Mouse (Mus musculus) frontal cortex, postnatal 14 days (tissue): Measurements from ENCODE around the gene Hoxd4.

Experiments
- DNase-seq, 2 experiments: peaks; one replicate each; pipeline ENCODE4 v3.0.0; 2022; ENCODE audit warnings: low spot score in 2 of 2

Gene Hoxd4

DNA sequence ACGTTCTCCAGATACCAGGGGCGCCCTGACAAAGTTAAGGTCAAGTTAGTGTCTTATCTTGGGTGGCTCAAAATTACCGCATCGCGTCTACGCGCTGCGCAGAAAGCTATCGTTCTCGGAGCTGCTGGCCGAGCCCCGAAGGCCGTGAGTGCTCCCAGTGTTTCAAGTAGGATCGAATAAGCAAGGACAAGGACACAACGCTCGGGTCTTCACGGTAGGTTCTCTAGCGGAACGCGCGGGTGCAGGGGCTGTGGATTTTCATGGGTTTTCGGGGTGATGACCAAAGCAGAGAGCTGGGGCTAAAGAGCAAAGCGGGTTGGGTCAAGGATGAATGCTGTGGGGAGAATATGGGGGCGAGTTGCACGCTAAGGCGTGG lies 32.1 kb upstream of the Hoxd4 start:
- no peak for DNase-seq

DNA sequence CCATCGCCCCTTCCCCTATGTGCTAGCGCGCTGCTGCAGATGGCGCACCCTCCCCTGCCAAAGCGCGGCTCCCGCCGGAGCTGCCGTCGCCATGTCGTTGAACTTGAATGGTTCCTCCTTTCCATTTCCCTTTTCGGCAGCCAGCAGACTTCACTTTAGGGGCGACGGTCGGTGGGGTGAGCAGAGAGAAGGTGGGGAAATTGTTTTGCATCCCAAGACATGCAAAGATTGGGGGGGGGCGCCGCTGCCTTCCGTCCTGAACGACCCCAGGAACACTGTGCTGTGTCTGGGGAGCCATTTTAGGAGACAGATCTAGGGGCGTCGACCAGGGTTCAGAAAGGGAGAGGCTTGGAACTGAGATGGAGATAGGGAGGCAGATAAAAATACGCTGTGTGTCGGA lies 31.7 kb upstream of the Hoxd4 start:
- no peak for DNase-seq

DNA sequence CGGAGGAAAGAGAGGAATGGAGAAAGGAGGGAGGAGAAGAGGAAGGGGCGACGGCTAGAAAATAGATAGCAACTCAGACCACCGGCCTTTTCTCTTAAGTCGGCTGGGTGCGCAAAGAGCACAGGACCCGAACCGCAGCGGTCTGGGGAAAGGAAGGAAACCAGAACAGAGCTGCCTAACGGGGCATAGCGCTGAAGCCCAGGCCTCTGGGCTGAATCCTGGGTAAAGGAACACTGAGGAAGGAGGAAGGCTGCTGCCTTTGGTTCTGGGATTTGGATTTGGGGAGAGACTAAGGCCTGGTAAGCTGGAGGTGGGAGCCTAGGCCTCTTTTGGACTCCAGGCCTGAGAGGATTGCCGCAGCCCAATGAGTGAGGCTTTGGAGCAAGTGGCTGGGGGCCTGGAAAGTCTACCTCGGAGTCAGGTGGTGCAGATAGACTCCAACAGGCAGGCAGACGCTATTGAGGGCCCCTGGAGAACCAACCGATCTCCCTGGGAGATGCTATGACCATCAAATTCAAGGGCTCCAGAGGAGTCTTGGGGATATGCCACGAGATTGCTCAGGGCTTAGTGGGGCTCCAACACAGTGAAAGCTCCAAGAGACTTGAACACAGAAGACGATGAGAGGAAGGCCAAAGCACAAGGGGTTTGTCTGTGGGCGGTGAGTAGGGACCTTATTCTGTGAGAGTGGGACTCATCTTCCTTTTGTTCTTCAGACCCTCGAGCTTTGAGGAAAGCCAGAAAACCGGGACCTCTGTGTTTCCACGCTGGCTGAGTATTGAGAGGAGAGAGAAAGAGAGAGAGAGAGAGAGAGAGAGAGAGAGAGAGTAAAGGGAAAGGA lies 30.9 kb upstream of the Hoxd4 start:
- DNase-seq = no peak

DNA sequence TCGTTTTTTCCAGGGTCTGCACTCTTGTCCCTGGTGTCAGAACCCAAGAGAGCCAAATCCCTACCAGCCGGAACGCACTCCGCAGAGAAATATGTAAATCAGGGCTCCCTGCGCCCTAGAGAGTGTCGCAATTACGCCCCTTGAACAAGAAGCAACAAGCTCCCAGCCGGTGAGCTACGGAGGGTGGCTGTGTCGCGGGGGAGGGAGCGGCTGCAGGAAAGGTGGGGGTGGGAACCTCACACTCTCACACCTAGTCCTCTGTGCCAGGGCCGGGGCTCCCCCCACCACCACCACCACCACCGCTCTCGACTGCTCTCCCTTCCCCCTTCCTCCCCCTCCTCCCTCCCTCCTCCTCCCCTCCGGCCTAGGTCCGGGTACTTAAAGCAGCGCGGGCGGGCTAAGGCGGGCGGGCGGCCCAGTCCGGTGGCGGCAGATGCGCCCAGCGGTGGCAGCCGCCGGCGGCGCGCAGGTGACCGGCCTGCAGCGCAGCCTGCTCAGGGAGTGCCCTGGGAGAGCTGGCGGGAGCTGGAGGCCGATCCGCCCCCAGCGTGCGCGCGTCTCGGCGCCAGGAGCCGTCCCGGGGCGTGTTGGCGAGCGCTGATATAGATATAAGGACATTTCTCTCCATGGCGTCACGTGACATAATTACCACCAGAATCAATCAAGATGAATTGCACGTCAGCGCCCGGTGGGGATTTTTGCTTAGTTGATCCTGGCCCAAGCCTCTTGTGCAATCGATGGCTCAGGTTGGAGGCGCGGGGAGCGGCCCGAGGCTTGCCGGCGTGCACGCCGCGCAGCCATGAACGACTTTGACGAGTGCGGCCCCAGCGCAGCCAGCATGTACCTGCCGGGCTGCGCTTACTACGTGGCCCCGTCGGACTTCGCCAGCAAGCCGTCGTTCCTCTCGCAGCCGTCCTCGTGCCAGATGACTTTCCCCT lies 29.9 kb upstream of the Hoxd4 start:
- no peak for DNase-seq

DNA sequence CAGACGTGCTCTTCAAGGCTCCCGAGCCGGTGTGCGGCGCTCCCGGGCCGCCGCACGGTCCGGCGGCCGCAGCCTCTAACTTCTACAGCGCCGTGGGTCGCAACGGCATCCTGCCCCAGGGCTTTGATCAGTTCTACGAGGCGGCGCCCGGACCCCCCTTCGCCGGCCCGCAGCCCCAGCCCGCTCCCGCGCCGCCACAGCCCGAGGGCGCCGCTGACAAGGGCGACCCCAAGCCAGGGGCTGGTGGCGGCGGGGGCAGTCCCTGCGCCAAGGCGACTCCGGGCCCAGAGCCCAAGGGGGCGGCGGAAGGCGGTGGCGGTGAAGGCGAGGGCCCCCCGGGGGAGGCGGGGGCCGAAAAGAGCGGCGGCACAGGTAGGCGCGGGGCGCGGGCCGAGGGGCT lies 28.9 kb upstream of the Hoxd4 start:
- no peak for DNase-seq

DNA sequence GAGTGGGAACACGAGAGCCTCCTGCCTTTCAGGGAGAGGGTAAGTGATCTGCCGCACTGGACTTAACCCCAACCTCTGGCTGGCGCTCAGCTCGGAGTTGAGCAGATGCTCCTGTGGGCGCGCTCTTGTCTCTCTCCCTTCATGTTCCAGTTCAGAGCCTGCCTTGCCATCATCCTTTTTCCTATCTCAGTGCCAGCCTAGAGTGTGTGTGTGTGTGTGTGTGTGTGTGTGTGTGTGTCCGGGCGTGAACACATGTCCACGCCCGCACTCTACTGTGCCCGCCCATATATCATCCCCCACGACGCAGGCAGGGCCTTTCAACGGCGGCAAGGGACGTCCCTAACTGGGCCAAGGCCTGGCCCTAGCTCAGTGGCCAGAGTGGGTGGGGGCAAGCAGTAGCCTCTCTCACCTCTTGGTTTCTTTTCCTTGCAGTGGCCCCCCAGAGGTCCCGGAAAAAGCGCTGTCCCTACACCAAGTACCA lies 28.2 kb upstream of the Hoxd4 start:
- DNase-seq = no peak

DNA sequence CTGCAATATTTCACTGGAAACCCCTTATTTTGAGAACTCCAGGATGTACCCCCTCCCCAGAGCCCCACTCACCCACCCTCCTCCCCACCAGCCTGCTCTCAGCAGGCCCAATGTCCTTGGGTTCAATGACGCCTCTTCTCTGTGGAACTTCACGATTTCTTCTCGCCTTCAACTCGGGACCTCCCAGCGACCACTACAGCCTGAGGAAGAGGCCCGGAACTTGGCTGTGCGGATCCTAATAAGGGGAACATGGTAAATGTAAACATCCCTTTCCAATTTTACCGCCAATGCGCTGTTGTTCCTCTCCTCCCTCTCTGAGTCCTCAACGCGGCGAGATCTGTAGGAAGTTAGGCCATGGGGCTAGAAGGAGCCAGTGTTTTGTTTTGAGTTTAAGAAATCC lies 27.6 kb upstream of the Hoxd4 start:
- no peak for DNase-seq

DNA sequence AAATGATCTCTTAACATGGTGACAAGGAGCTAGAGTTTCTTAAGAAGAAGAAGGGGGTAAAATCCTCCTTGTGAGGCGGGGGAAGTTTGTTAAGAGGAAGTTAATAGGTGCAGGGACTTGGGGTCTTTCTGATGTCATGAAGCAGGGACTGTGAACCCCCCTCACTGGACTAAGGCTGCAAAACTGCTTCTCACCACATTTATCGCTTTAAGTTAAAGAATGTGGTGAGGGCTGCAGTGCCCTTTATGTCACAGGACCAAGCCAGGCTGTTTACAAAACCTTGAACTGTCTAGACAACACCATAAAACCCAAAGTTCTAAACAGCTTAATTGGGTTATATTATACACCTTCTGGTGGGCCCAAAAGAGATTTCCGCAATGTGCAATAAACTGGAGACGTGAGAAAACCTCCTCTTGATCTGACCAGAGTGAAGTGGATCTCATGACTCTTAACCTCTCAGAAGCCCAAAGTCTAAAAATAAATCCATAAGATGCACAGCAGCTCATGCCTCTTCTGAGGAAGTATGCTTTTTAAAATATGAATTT lies 26.6 kb upstream of the Hoxd4 start:
- DNase-seq = no peak

DNA sequence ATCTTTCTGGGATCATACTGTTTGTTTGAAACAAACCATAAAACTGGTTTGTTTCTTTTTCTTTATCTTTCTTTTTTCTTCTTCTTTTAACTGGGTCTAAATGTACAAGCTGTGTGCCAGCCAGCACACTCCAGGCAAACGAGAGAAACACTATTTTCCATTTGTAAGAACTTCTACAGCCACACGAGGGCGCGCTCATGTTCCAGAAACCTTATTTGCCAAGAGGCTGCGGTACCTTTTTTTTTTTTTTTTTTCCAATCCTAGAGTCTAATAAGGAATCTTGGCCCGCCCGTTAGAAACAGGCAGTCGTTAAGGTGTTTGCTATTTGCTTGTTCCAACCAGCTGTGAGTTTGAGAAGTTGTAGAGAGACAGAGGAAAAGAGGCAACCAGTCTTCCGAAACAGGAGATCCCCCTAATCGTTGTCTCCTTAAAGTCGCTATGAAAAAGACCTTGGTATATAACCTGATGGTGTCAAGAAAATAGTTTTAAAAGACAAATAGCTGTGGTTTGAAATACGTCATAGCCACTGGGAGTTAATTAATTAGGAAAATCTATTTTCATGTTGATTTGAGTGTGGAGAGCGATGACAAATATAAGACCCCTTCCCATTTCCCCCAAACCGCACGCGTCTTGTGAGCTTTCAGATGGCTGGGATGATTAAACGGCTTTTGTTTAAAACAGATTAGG lies 25.3 kb upstream of the Hoxd4 start:
- no peak for DNase-seq

DNA sequence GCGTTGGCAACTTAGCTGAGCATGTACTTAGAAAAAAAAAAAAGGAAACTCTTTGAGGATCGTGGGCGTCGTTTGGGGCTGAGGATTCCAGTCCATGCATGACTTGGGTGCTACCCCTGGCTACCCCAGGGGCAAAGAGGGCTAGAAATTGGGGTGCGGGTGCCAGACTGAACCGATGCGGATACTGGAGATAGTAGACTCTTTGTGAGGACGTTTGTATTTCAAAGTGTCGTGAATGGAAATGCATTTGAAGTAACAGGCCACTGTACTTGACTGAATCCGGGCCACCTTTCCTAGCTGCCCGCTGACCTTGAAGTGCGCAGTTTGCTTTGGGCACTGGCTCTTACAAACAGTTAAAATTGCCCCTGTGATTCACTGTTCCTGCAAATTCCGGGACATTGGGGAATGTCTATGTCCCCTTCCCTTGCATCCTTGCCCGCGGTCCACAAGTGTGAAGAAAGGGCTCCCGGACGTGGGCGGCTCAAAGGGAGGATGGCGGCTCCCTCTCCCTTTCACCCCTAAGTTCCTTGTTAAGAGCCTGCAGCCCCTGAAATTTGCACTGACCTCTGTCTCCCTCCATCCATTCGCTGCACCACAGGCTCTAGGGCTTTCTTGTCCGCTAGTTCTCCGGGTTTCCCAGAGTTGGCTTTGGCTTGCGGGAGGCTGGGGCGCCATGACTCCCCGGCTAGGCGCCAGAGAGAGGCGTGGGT lies 24.6 kb upstream of the Hoxd4 start:
- DNase-seq = no peak

DNA sequence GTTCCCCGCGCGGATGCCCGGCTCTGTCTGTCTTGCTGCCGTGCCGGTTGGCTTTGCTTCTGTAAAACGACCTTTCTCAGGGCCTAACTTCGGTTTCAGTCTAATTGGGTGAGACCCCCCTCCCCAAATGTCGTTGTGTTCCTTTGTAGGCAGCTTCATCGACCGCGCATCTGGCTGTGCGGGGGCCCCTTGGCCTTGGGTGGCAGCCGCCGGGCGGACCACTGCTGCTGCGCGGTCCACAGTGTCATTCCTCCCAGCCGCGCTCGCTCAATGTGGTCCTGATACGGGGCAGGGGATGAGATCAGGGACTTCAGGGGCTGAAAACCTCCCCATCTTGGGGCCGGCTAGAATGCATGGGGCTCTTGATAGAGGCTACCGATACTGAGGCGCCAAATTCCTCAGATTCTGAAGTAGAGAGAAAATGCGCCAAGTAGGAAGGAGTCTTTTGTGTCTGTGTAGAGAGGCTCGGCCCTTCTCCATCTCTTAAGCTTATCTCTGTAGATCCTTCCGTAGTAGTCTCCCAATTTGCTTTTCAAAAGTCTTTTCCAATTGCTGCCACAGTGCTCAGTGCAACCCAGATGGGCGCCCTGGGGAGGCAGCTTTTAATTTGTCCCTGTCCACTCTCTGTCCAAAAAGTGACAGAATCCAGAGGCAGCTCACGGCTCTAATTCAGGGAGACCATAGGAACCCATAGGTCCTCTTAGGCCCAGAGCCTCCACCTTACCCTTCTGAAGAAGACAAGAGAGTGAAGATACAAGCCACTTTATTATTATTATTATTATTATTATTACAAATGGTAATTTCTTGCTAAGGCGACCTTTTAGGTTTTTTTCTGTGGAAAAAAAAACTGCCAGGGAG lies 23.8 kb upstream of the Hoxd4 start:
- DNase-seq = no peak

DNA sequence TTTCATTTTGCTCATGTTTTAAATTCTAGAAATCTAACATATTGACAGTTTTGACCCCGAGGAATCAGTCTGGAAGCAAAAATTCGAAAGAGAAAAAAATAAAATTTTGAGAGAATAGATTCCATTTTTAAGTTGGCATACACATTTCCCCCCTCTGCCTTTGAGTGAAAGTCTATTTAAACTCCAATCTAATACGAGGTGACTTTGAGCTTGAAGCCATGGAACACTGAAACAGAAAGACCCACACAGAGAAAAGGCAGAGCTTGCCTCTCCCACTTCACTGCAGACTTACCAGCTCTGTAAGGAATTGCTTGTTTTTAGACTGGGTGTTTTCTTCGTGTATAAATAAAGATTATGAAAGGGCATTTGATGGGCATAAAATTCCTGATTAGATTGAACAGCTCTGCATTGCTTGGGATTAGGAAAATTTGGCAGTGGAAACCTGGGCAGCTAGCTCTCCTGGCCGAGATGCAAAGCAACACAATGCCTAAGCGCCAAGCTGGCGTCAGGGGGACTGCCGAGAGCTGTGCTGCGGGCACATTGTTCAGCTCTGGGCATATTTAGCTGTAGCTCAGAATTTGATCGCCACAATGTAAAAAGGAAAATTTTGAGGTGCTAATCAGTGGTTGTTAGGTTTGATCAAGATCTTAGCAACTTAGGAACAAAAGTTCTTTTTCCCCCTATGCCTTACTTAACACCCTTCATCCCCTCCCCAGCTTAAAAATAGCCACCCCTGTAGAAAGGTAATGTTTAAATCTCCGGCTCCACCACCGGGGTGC lies 22.7 kb upstream of the Hoxd4 start:
- DNase-seq = no peak

DNA sequence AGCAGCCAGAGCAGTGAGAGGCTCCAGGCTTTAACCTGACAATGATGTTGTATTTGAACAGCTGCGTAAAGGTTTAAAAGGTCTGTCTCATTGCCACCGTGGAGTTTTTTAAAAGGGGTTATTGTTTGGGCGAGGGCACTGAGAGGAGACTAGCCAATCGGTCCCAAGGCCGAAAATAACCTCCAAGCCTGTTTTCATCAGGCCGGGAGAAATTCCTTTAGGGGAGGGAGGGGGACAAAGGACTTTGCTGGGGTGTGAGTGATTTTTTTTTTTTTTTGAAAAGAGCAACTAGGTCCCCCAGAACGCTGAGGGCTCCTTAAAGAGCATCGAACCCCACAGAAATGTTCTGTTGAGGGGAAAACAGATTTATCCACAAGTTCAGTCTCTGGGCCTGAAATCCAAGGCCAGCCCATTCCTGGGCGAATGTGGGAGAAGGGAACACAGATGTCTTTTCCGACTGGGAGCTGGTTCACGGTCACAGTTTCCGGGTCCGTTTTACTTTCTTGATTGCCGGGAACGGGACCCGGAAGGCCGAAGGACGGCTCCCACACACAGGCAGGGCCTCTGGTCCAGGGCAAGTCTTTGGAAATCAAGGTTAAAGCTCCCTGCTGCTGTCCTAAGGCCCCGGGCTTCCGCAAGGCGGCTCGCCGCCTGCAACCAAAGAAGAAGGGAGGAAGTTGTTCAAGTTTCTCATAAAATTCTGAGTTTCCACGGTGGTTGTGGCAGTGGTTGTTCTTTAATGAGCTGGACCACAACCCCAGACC lies 22.0 kb upstream of the Hoxd4 start:
- no peak for DNase-seq

DNA sequence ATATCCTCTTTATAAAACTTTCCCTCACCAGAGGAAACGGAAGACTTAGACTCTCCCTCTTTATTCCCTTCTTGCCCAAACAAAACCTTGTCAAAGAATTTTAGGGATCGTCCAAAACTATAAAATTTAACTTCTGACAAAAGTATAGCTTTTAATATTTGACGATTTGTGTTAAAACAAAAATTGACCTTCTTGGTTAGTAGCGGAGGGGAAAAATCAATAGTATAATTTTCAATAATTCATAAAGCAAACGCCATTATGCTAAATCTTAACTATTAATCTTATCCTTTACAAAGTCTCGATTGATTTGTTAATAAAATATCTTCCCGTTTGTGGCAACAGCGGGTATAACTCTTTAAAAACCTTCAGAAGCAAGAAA lies 21.4 kb upstream of the Hoxd4 start:
- DNase-seq = no peak

DNA sequence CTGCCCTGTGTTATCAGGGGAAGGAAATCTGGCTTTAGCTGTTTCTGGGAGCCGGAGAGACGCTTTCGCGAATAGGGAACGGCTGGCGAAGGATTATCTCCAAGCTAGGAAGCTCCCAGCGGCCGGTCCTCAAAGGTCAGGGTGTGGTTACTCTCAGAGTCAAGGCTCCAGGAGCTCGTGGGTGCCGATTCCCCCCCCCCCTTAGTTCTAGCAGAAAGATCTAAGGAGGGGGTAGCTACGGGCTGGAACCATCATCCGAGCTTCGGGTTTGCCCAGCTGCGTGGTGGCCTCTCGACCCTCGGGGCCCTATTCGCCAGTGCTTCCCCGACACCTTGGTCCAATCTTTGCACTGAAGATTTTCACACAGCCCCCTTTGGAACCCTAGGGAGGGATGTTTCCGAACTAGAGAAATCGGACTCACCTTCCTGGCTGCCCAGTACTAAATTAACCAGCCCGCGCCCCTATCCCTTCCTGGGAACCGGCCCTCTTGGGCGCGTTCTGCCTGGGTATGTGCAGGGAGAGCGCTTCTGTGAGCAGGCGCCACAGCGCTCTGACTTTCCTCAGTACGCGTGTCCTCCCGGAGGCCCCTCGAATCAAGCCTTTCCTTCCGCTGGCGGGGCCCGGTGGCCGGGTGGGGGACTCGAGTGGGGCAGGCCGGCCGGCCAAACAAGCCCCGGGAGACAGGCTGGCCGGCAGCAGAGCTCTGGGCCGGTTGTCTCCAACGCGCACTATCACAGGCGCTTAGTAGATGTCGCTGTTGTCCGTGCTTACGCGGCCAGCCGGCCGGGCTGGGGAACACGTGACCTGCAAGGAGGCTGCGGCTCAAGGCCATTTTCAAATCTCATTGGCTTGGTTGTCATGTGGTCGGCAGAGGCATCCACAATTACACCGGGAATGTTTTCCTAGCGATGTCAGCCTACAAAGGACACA lies 20.4 kb upstream of the Hoxd4 start, which contains the start of gene Hoxd10:
Gene Hoxd10, plus strand, starts transcription at position 903 of the 930 bp plus-strand sequence.
- no peak for DNase-seq

DNA sequence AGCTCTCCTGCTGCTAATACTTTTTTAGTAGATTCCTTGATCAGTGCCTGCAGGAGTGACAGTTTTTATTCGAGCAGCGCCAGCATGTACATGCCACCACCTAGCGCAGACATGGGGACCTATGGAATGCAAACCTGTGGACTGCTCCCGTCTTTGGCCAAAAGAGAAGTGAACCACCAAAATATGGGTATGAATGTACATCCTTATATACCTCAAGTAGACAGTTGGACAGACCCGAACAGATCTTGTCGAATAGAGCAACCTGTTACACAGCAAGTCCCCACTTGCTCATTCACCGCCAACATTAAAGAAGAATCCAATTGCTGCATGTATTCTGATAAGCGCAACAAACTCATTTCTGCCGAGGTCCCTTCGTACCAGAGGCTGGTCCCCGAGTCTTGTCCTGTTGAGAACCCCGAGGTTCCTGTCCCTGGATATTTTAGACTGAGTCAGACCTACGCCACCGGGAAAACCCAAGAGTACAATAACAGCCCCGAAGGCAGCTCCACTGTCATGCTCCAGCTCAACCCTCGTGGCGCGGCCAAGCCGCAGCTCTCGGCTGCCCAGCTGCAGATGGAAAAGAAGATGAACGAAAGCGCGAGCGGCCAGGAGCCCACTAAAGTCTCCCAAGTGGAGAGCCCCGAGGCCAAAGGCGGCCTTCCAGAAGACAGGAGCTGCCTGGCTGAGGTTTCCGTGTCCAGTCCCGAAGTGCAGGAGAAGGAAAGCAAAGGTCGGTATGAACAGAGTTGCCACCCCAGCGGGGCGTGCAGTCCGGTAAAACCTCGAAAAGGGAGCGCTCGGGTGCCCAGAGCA lies 19.5 kb upstream of the Hoxd4 start:
- no peak for DNase-seq
